Mouse (Mus musculus) thymus, postnatal 0 days (tissue): ENCODE data around the gene B830017H08Rik. TPM values are rescaled to one million over a fixed set of nuclear protein-coding genes. Genes with fewer than 3 reads are reported as not detected.

Experiments
- DNase-seq: peaks from one replicate; pipeline ENCODE4 v3.0.0-alpha.2; 2015; ENCODE audit warnings: low spot score
- polyA plus RNA-seq: library from polyadenylated mRNA; unstranded; fragments of >200 nt; fragmentation: Nextera tagmentation; extraction: Ambion mirVana; gene quantifications from 2 replicates; pipeline ENCODE4 v1.2.1, GENCODE M21; 2015

The B830017H08Rik gene
- polyA plus RNA-seq, 1 experiment from 2014 or later = not detected

- no peak for DNase-seq
Observed at GRCm38 (mm10) chr16:17809125-17809524, 23.8 kb upstream of the B830017H08Rik start.

- DNase-seq = no peak
Observed at GRCm38 (mm10) chr16:17809711-17810110, 23.2 kb upstream of the B830017H08Rik start.

DNA sequence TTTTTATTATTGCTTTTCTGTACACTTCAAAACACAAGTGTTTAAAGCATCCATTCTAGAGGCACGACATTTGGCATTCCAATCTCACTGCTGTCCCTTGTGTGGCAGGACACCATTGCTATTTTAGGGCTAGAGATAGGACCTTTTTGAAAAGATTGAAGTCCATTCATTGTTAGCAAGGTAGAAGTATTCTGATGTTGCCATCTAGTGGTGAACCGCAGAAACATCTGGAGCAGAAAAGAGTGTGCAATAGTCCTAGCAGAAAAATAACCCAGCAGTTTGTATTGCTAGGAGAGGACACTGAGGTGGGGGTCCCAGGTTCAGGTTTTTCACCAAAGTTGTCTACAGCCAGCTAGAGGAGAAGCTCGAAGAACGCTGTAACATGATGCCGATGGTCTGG lies 20.8 kb upstream of the B830017H08Rik start:
- DNase-seq = peak; percentile 52

- DNase-seq = no peak
Observed at GRCm38 (mm10) chr16:17813173-17813572, 19.7 kb upstream of the B830017H08Rik start.

GRCm38 (mm10) chr16:17815411-17816402 lies 17.2 kb upstream of the B830017H08Rik start:
- DNase-seq = peak; percentile 90

DNA sequence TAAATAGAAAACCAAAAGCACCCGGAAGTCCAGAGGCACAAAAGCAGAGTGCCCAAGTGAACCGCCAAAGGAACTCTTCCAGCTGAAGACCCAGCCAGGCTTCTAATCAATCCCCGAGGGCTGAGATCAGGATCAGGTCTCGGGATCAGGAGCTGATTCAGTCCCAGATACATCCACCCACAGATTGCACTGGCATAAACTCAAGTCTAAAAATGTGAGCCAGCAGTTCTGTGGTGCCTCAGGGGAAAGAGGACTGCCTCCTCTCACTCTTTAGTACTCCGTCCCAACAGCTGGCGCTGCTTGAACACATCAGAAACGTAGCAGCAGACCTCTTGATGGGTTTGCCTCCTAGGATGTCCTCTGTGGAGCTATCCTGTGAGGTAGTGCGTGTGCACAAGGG lies 16.4 kb upstream of the B830017H08Rik start:
- no peak for DNase-seq

DNA sequence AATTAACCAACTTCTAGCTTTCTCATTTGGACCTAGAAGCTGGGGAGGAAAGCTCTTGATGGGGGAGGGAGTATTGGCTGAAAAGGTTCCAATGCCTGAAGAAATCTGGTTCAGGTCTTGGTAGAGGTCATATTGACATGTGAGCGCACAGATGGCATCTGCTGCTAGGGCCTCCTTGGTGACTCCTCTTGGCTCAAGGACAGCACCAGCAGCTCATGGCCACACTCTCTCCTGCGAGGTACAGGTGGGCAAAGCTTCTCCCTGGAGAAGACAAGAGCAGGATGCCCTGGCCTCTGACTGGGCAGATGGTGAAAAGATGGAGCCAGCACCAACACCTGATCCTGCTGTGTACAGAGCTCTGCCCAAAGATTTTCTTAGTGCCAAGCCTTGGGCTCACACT lies 6.4 kb upstream of the B830017H08Rik start:
- no peak for DNase-seq

GRCm38 (mm10) chr16:17828229-17828628 lies 4.7 kb upstream of the B830017H08Rik start:
- DNase-seq = no peak

DNA sequence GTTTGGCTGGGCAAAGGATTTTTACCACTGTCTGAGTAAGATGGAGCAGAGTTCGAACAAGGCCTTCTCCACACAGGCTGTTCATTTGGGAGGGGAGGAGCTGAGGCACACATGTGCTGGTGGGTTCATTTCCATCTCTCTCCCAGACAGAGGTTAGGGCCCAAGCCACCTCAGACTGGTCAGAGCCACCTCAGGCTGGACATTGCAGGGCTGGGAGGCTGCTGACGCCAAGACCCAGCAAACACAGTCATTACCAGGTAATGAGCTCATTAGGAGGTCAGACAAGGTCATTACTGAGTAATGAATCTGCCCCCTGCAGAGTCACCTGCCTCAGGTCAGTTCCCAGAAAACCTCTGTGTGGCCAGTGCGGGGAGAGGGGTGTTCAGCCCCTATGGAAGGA lies 4.1 kb upstream of the B830017H08Rik start:
- no peak for DNase-seq

DNA sequence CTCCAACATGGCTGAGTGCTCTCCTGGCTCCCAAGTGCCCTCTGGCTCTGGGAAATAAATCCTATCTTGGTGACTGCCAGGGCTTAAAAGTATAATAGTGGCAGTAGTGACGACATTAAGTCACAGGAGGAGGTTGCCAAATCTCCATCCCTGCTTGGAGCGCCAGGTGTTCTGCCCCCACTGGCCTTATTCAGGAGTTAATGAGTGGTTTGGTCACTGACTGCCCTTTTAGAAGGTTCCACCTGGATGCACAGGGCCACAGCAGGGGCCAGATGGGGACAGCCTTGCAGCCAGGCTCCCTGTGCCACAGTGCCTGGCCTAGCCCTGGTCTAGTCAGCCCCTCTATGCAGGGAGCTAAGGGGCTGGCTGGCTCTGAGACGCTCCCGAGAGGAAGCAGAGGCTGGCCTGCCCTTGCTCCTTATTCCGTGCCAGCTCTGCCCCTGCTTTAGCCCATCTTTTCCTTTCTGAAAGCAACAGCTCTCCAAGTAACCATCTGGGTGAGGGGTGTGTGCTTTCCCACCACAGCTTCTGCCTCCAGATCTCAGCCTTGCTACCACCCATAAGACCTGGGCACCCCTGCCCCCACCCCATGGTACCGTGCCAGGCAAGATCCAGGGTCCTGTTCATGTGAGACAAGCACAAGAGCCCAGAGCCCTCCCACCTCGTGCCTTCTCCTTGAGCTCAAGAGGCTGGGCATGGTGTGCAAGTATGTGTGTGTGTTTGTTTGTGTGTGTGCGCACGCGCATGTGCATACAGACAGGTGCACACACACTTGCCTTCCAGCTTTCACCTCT lies 2.3 kb upstream of the B830017H08Rik start:
- no peak for DNase-seq

GRCm38 (mm10) chr16:17831781-17832180 lies 1.1 kb upstream of the B830017H08Rik start:
- DNase-seq = no peak

GRCm38 (mm10) chr16:17833321-17833680 lies 380 bp downstream of the B830017H08Rik start:
- no peak for DNase-seq

DNA sequence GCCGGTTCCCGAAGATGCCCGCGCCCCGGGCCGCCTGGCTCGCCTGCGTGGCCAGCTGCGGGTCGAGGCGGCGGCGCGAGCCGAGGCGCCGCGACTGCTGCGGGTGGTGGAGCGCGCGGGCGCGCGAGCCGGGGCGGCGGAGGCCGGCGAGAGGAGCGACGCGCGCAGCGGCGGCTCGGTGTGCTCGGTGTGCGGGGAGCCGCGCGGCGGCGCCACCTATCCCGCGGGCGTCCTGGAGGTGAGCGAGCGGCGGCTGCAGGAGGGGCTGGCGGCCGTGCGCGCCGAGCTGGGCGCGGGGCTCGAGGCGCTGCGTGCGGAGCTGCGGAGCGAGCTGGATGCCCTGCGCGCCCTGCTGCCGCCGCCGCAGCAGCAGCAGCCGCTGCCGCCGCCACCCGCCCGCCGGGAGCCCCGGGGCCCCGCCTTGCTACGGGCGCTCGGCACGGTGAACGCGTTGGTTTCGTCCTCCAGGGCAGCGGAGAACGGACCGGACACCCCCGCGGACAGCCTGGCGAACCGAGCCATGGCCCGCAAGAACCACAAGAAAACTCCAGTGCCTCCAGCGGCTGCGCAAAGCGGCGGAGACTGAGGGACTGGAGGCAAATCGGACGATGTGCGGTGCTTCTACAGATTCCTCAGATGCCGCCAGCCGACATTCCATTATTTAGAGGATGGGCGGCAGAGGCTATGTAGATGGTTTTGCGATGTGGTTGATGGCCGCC lies 919 bp downstream of the B830017H08Rik start:
- no peak for DNase-seq

DNA sequence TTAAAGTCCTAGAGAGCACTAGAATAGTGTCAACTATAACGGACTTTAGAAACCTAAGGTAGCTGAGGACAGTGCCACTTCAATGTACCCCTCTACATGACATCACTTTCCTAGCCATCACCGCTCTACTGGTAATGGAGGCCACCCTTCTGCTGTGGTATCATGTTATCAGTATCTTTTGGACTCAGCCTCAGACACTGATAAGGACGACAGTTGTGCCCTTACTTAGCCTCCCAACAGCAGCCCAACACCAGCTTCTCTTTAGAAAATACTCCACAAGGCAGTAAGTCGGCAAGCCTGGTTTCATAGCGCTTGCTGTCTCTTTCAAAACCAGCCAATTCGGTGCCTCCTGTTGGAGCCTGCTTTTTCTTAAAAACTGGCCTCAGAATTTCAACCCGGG lies 1.6 kb downstream of the B830017H08Rik start:
- DNase-seq = no peak

GRCm38 (mm10) chr16:17835481-17835880 lies 2.6 kb downstream of the B830017H08Rik start:
- no peak for DNase-seq

GRCm38 (mm10) chr16:17838051-17838450 lies 5.1 kb downstream of the B830017H08Rik start, which contains the start of gene Car15:
Gene Car15 (minus strand): TSS chr16:17838364.
- DNase-seq = no peak

GRCm38 (mm10) chr16:17839976-17840375 lies 7.1 kb downstream of the B830017H08Rik start:
- DNase-seq = no peak

- no peak for DNase-seq
Observed at GRCm38 (mm10) chr16:17842437-17842836, 9.5 kb downstream of the B830017H08Rik start.

- DNase-seq = no peak
Observed at GRCm38 (mm10) chr16:17843701-17844365, 10.9 kb downstream of the B830017H08Rik start.

DNA sequence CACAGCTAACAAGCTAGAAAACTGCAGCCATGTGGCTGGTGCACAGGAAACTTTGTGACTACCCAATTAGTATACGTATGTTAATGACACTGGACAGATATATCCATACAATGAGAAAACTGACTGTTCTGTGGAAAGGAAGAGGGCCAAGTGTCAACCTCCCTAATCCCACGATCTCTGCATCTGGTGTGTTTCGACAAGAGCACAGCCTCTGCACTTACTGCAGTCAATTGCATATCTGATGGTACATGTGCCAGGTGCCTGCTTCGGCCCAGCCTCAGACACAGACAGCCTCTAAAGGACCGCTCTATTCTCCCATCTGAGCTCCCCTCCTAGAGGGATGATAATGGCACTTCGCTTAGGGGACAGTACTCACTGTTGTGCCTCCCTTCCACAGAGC lies 15.5 kb downstream of the B830017H08Rik start:
- no peak for DNase-seq

- DNase-seq = peak; percentile 61
Observed at GRCm38 (mm10) chr16:17848928-17849327, 16.0 kb downstream of the B830017H08Rik start.
